Mouse (Mus musculus) lung, adult 2 months (tissue): ENCODE measurements around the gene Ppargc1a.

Experiments
- CTCF ChIP-seq: fragments of 200-500 bp; IDR thresholded peaks from 2 replicates; pipeline ENCODE4 v1.5.1; 2011; ENCODE audit warnings: mild to moderate bottlenecking, low read length, control low read depth; ENCODE audit not compliant: insufficient read depth
- POLR2A ChIP-seq: fragments of 200-500 bp; IDR thresholded peaks from 2 replicates; pipeline ENCODE4 v1.6.1; 2011; ENCODE audit warnings: low read depth, mild to moderate bottlenecking, control low read depth, low read length, borderline replicate concordance; ENCODE audit errors: extremely low read depth

DNA sequence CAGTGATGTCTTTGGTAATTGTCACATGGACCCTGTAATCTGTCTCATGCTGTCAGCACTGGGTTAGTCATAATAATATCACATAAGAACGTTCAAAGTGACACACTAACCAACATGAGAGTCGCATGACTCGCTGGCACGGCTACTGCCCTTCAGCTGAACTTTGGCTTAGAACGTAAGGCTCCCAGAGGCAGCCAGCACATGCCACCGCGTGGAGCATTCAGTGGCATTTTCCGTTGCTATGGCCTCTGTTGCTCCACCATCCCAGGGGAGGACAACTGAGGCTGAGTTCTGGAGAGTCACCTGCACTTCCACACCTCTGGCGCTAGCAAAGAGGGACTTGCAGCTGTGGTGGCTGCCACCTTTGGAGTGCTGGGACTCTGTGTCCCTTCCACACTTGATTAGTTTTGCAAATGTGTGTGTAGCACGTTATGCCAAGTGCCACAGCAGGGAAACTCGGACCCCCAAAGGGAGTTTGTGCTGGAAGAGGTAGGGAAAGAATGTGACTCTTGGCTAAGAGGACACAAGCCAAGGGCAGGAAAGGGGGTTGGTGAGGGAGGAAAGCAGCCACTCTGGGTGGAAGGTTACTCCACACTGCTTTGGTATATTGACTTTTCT is 24.1 kb upstream of the Ppargc1a start:
- TF ChIP-seq CTCF (no peak), POLR2A (no peak)
